Mouse (Mus musculus) 3T3-L1 (cell line): ENCODE measurements around the gene Pifo.
A peak's percentile ranks its signal among the peaks of the same experiment; 100 is the strongest.
"Not testable (repeated sequence)": the region's sequence is repeated elsewhere in the genome, so short reads cannot be mapped to it uniquely, and the experiment has no call there.

ENCODE experiments used
- DNase-seq: peaks from one replicate; pipeline ENCODE4 v3.0.0-alpha.2; 2015; ENCODE audit warnings: low read depth, low spot score

The Pifo gene

GRCm38 (mm10) chr3:106014546-106014945, at the start of gene Pifo:
Pifo (minus strand) TSS chr3:106014646.
- no peak for DNase-seq

- DNase-seq: no peak
Observed at GRCm38 (mm10) chr3:106057966-106058365, 43.5 kb upstream of the Pifo start.

GRCm38 (mm10) chr3:106051896-106052295, 37.5 kb upstream of the Pifo start:
- DNase-seq: no peak

- peak; percentile 10 for DNase-seq
Observed at GRCm38 (mm10) chr3:106040306-106040705, 25.9 kb upstream of the Pifo start.

GRCm38 (mm10) chr3:106032781-106033180, 18.3 kb upstream of the Pifo start, which contains the start of gene Chil5:
Chil5 (minus strand) TSS chr3:106032814.
- no peak for DNase-seq

- no peak for DNase-seq
Observed at GRCm38 (mm10) chr3:106024135-106024534, 9.7 kb upstream of the Pifo start.

GRCm38 (mm10) chr3:106021840-106022239, 7.4 kb upstream of the Pifo start:
- DNase-seq: peak; percentile 23

GRCm38 (mm10) chr3:106003360-106003759, 11.1 kb downstream of the Pifo start:
- DNase-seq: not testable (repeated sequence)

GRCm38 (mm10) chr3:106001416-106002370, 12.8 kb downstream of the Pifo start:
- no peak for DNase-seq

- DNase-seq: no peak
Observed at GRCm38 (mm10) chr3:106000707-106001375, 13.6 kb downstream of the Pifo start.

- no peak for DNase-seq
Observed at GRCm38 (mm10) chr3:105994730-105995129, 19.7 kb downstream of the Pifo start.

- peak; percentile 78 for DNase-seq
Observed at GRCm38 (mm10) chr3:105991653-105992283, 22.7 kb downstream of the Pifo start.

- not testable (repeated sequence) for DNase-seq
Observed at GRCm38 (mm10) chr3:105989611-105990010, 24.8 kb downstream of the Pifo start.

GRCm38 (mm10) chr3:105974174-105974573, 40.3 kb downstream of the Pifo start:
- no peak for DNase-seq

- no peak for DNase-seq
Observed at GRCm38 (mm10) chr3:105973411-105973810, 41.0 kb downstream of the Pifo start, which contains the start of gene Ovgp1. Ovgp1 (plus strand) TSS chr3:105973711.

- peak; percentile 13 for DNase-seq
Observed at GRCm38 (mm10) chr3:105971831-105972446, 42.5 kb downstream of the Pifo start.

GRCm38 (mm10) chr3:105960700-105961099, 53.7 kb downstream of the Pifo start:
- DNase-seq: peak; percentile 58

- no peak for DNase-seq
Observed at GRCm38 (mm10) chr3:105959999-105960398, 54.4 kb downstream of the Pifo start, which contains the start of gene Atp5f1. Atp5f1 (minus strand) TSS chr3:105960099.

- DNase-seq: peak; percentile 52
Observed at GRCm38 (mm10) chr3:105959585-105959984, 54.9 kb downstream of the Pifo start.

- DNase-seq: peak; percentile 99
Observed at GRCm38 (mm10) chr3:105958974-105959580, 55.4 kb downstream of the Pifo start, which contains the start of gene Wdr77. Wdr77 (plus strand) TSS chr3:105959369.

GRCm38 (mm10) chr3:105958204-105958603, 56.2 kb downstream of the Pifo start:
- peak; percentile 57 for DNase-seq
